Mouse (Mus musculus) fibroblast of lung, adult 2 months (primary cell): ENCODE data around the gene Noxa1.

Source experiments
- DNase-seq: peaks from one replicate; pipeline ENCODE4 v3.0.0-alpha.2; 2011; ENCODE audit warnings: low read depth

Gene Noxa1

GRCm38 (mm10) chr2:25098005-25098615, 3.2 kb upstream of the Noxa1 start:
- DNase-seq, result no peak

DNA sequence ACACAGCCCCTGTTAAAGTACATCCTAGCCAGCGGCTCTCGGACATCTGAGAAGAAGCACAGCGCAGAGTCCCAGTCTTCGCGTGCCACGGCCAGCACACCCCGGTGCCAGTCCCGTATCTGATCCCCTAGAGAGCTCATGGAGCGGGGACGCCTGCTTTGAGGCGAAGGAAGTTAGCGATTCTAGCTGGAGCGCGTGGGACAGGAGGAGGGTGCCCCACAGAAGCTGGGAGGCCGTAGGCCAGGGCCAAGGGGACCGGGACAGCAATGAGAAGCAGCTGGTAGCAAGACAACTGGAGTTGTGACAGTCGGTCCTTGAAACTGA, 202 bp downstream of the Noxa1 start:
- no peak for DNase-seq

- DNase-seq, result no peak
These were observed 6.3 kb downstream of the Noxa1 start for GRCm38 (mm10) chr2:25088636-25089035.

DNA sequence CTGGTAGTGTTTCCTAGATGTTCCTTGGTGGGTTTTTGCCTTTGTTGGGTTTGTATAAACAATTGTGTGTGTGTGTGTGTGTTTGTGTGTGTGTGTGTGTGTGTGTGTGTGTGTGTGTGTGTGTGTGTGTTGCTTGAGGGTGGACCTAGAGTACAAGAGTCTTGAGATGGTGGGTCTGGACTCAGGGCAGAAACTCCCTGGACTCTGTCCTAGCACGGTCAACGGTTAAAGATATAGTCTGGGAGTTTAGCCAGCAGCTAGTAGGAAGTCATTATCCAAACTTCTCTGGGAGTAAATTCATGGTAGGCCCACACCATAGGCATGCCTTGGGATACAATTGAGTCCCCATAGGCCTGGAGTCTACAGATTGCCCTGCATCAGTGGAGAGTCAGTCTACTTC, 7.1 kb downstream of the Noxa1 start:
- no peak for DNase-seq

GRCm38 (mm10) chr2:25085571-25085970, 9.4 kb downstream of the Noxa1 start:
- DNase-seq, result no peak

DNA sequence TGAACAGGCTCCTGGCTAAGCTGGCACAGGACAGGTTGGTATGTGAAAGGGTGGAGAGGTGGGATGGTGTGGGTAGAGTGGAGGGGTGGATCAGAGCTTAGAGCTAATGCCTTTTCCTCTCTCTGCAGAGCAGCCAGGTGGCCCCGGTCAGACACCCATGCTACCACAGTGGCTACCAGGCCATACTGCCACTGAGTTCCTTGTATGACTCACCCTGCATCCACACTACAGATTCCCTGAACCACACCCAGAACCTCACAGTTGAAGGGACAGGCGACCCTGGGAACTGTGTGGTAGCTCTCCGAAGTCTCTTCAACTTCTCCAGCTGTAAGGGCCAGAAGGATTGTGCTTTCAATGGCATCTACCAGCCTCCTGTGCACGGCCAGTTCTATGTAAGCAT, 11.3 kb downstream of the Noxa1 start:
- no peak for DNase-seq

- DNase-seq, result no peak
These were observed 14.9 kb downstream of the Noxa1 start, which contains the start of gene Entpd8 for GRCm38 (mm10) chr2:25080076-25080475. Entpd8 (plus strand) TSS chr2:25080304.

GRCm38 (mm10) chr2:25078967-25079366, 16.0 kb downstream of the Noxa1 start:
- no peak for DNase-seq

- no peak for DNase-seq
These were observed 19.4 kb downstream of the Noxa1 start for GRCm38 (mm10) chr2:25075506-25075905.

DNA sequence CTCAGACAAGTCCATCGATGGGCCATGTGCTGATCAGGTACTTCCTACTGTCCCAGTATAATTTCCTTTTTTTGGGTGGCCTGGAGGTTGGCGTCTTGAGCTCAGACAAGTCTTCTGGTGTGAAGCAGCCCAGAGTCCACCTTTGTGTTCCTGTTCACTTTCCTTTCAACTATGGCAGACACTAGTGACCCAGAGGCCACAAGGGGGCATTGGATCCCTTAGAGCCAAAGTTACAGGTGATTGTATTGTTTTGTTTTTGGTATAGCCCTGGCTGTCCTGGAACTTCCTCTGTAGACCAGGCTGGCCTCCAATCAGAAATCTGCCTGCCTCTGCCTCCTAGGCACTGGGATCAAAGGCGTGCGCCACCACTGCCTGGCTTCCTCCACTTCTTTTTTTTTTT, 22.6 kb downstream of the Noxa1 start:
- DNase-seq, result no peak

DNA sequence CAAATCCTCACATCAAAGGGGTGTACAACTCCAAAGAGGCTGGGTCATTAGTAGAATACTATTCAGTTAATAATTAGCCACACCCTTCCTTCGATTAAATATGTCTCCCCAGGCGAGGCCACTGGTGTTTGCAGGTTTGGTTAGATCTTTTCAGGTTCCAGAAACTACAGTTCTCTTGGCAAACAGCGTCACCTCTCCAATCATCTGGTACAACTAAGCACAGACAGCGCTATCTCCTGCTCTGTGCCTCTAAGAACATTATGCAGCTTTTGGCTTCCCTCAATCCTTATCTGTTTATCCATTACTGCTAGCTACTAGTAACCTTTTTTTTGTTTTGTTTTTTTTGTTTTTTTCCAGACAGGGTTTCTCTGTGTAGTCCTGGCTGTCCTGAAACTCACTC, 25.4 kb downstream of the Noxa1 start:
- no peak for DNase-seq

GRCm38 (mm10) chr2:25066552-25066951, 28.4 kb downstream of the Noxa1 start:
- no peak for DNase-seq

DNA sequence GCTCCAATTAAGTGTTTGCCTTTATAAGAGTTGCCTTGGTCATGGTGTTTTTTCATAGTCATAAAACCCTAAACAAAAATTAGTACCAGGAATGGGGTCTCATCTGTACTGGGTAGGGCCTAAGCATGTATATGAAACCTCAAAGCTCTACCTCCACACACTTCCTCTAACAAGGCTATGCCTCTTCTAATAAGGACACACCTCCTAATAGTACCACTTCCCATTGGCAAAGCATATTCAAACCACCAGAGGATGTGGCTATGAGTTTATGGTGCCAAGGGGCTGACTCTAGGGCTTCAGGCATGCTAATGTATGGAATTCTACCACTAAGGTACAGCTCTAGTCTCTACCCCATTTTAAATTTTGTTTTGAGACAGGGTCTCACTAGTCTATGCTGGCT, 29.4 kb downstream of the Noxa1 start:
- no peak for DNase-seq

DNA sequence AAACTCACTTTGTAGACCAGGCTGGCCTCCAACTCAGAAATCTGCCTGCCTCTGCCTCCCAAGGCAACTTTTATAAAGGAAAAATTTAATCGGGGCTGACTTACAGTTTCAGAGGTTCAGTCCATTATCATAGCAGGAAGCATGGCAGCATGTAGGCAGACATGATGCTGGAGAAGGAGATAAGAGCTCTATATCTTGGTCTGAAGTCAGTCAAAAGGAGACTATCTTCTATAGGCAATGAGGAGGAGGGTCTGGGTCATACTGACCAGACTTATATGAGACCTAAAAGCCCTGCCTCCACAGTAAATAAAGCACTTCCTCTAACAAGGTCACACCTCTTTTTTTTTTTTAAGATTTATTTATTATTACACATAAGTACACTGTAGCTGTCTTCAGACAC, 30.7 kb downstream of the Noxa1 start:
- no peak for DNase-seq

DNA sequence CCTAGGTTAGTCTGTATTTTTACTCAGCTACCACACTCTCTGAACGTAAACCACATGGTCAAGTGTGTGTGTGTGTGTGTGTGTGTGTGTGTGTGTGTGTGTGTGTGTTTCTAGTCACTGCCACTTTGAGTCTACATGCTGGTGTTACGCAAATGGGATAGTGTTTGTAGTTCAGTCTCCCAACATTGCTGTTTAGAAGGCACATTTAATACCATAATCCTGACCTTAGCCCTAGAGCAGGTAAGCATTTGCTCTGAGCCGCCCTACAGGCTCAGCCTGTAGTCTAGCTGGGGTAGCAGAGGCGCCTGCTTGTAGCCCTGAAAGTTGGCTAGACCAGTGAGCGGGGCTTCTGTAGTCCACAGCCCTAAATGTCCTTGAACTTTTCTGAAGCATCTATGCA, 31.4 kb downstream of the Noxa1 start:
- DNase-seq, result no peak

DNA sequence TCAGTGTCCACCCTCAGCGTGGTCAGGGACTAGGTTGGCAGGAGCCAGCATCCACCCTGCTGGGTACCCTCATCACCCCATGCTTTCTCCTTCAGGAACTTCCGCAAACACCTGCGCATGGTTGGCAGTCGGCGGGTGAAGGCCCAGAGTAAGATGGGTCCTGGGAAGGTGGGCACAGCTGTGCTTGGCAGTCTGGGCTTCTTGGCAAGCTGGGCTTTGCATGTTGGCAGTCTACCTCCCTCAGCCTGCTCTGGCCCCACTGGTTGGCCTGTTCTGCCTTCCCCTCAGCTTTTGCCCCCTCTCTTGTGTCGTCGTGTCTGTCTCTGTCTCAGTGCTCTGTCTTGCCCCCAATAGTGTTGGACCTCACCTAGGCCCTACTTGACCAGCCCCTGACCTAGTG, 36.0 kb downstream of the Noxa1 start:
- no peak for DNase-seq

GRCm38 (mm10) chr2:25055409-25056155, 39.4 kb downstream of the Noxa1 start:
- DNase-seq, result no peak

DNA sequence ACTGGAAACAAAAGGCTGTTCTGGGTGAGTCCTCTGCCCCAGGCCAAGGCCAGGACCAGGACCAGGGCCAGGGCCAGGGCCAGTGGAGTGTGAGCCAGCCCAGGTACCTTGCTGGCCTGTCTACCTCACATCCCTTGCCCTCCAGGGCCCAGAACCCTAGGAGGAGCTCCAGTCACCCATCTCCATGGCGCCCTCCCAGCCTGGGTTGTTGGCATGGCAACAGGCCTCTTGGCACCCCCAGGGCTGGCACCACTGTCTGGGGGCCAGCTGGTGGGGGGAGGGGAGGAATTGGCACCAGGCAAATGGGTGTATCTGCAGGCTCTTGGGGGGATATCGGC, 39.9 kb downstream of the Noxa1 start:
- DNase-seq, result no peak

DNA sequence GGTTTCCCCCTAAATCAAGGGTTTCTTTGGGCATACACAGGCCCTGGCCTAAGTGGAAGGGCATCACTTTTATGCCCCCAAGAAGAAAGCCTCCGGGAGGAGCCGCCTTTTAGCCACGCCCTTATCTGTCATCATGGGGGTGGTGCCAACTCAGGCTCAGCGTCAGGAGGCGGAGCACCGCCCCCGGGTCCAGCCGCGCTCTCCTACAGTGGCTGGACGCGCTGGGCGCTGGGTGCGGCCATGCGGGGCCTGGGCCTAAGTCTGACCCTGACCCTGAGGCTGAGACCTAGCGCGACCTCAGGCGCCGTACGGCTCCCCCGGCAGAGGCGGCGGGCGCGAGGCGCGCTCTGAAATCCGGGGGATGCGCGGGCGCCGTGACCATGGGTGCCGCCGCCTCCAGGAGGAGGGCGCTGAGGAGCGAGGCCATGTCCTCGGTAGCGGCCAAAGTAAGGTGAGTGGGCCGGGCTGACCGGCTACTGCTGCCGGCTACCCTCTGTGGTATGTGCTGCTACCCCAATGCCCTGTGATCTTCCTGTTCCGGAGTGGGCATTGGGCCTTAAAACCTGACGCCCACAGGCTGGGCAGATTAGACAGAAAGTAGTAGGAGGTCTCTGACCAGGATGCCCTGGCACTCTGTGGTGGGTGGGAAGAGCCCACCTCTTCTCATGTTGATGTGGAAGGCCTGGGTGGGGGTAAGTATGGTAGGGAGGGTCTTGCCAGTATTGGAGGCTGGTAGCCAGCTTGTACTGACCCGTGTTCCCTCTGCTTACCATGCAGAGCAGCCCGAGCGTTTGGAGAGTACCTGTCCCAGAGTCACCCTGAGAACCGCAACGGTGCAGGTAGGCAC, 40.5 kb downstream of the Noxa1 start, which contains the start of gene Nsmf:
Gene Nsmf (plus strand): TSS at position 135 of the 847 bp plus-strand sequence.
- DNase-seq, result peak; percentile 49

DNA sequence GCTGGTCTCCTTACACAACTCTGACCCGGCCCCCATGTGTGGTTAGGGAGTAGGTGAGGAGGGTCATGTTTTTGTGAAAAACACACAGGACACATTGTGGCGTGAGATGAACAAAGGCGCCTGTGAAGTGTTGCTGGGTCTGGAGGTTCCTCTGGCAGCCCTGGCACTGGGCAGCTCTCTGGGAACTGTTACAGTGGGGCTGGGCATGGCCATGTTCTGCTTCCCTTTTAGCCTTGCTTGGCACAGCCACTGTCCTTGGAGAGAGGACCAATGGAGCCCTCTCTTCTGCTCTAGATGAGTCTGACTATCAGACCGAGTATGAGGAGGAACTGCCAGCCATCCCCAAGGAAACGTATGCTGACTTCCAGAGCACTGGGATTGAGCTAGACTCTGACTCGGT, 41.8 kb downstream of the Noxa1 start:
- no peak for DNase-seq

GRCm38 (mm10) chr2:25051450-25051849, 43.5 kb downstream of the Noxa1 start:
- no peak for DNase-seq

DNA sequence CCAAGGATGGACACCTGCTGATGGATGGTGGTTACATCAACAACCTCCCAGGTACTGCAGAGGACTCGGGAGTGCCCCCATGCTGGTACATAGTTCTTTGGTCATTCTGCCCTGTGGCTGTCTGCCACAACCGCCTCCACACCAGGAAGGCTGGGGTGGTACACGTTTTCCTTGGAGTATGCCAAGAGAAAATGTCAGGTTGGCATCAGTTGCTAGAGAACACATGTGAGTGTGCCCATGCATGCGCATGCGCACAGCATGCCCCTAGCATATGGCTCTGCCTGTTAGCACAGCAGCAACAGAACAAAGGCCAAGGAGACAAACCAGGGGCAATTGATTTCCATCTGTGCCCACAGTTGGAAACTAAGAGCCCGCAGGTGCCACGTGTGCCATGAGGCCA, 44.0 kb downstream of the Noxa1 start:
- DNase-seq, result no peak

- DNase-seq, result no peak
These were observed 54.9 kb downstream of the Noxa1 start for GRCm38 (mm10) chr2:25040089-25040488.
